Mouse (Mus musculus) neural tube, embryonic 11.5 days (tissue): ENCODE results near the gene Gm17359. TPM values are rescaled to one million over a fixed set of nuclear protein-coding genes. Genes with fewer than 3 reads are reported as not detected.

Source experiments
- ATAC-seq: fragments of 200-750 bp; cut with Nextera tagmentation; 2 replicates; pipeline ENCODE4 v1.8.0; 2017; ENCODE audit warnings: moderate number of reproducible peaks, mild to moderate bottlenecking, moderate TSS enrichment, moderate library complexity; ENCODE audit not compliant: insufficient read depth, low FRiP score, low TSS enrichment
- DNase-seq: peaks from one replicate; pipeline ENCODE4 v3.0.0-alpha.2; 2015; ENCODE audit warnings: low spot score
- H3K27ac ChIP-seq: fragments of 300-500 bp; sonication (generic); 2 replicates; pipeline ENCODE4 v1.5.1; 2014; ENCODE audit warnings: low read depth, mild to moderate bottlenecking, low read length
- H3K27me3 ChIP-seq: fragments of 300-500 bp; sonication (generic); 2 replicates; pipeline ENCODE4 v1.6.1; 2014; ENCODE audit warnings: mild to moderate bottlenecking, low read length, mixed read lengths; ENCODE audit not compliant: control insufficient read depth, insufficient read depth
- H3K36me3 ChIP-seq: fragments of 300-500 bp; sonication (generic); 2 replicates; pipeline ENCODE4 v1.6.1; 2014; ENCODE audit warnings: mild to moderate bottlenecking, low read length, moderate library complexity, mixed read lengths; ENCODE audit not compliant: control insufficient read depth, insufficient read depth
- H3K4me1 ChIP-seq: fragments of 300-500 bp; sonication (generic); 2 replicates; pipeline ENCODE4 v1.6.1; 2014; ENCODE audit warnings: low read length, mixed read lengths; ENCODE audit not compliant: control insufficient read depth, insufficient read depth
- H3K4me2 ChIP-seq: fragments of 300-500 bp; sonication (generic); 2 replicates; pipeline ENCODE4 v1.6.1; 2014; ENCODE audit warnings: low read depth, mild to moderate bottlenecking, moderate library complexity
- H3K4me3 ChIP-seq: fragments of 300-500 bp; sonication (generic); 2 replicates; pipeline ENCODE4 v1.5.1; 2014; ENCODE audit warnings: low read depth, low read length
- H3K9ac ChIP-seq: fragments of 300-500 bp; sonication (generic); 2 replicates; pipeline ENCODE4 v1.6.1; 2014; ENCODE audit warnings: mild to moderate bottlenecking, low read length
- H3K9me3 ChIP-seq: fragments of 300-500 bp; sonication (generic); 2 replicates; pipeline ENCODE4 v1.6.1; 2016; ENCODE audit warnings: low read length; ENCODE audit not compliant: control insufficient read depth
- WGBS: fragments of 180-500 bp; shearing (Covaris S2); extraction: QIAGEN DNeasy Blood & Tissue Kit; methylation state at CpG from one replicate; pipeline ENCODE4 v1.1.7; 2014; 5-methylcytosine and 5-hydroxymethylcytosine counted together
- polyA plus RNA-seq: library from polyadenylated mRNA; unstranded; fragments of >200 nt; fragmentation: Nextera tagmentation; extraction: Ambion mirVana; gene quantifications from 2 replicates; pipeline ENCODE4 v1.2.1, GENCODE M21; 2014

Gm17359 gene
- polyA plus RNA-seq, 1 experiment from 2014 or later = 0.31 TPM

DNA sequence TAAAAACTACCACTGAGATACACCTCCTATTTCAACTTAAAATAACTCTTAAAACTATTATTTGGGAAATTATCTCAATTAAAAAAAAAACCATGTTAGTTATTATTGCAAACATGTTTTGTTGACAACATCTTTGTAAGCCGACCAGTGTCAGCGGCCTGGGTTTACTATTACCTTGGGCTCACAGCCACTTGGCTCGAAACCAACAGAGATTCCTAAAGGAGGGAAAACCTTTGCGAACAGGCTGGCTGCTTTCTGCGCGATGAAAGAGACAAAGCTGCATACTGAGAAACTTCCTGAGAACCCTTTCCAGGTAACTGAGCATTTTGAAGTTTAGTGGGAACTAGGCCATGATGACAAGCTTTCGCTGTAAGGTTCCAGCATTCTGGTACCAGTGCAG is 3.4 kb upstream of the Gm17359 start:
- H3K9ac ChIP-seq = no peak overlapping the region
- DNase-seq = no peak
- no peak for ATAC-seq

DNA sequence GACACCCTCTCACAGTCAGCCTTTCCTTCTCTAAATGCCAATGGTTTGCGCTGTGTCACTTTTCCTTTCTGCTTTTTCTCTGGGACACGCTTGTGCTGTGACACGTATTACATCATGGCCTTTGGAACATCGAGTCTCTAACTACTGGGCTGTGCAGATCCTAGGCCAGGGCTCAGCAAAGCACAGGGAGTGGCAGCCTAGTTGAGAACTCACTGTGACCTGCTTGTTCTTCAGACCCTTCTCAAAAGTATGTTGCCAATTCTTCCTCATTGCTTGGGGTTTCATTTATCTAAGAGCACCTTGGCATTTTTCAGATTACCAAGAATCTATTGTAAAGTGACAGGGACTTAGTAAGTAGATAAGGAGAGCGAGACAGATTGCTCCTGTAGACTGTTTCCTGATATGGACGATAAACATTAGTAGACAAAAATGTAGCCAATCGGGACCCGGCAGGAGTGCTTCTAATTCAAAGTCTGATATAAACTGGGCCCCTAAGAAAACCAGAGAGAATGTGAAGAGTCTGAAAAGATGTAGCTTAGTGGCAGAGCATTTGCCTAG is 2.7 kb upstream of the Gm17359 start:
- Histone ChIP-seq H3K4me1 (no peaks in the 10 kb centered on the region), H3K4me2 (no peak overlapping the region), H3K4me3 (no peak overlapping the region), H3K9me3 (no peaks in the 10 kb centered on the region), H3K36me3 (no peaks in the 10 kb centered on the region), H3K27me3 (no peaks in the 10 kb centered on the region), H3K27ac (no peak overlapping the region), H3K9ac (no peak overlapping the region)
- 95% methylated on average over 8 of the region's 8 CpGs for WGBS
- DNase-seq = no peak
- ATAC-seq = no peak

More for the DNA sequence above, 3.4 kb upstream of the Gm17359 start:
- Histone ChIP-seq H3K27me3 (no peaks in the 10 kb centered on the region), H3K27ac (no peak overlapping the region), H3K36me3 (no peaks in the 10 kb centered on the region), H3K4me1 (no peaks in the 10 kb centered on the region), H3K9me3 (no peaks in the 10 kb centered on the region), H3K4me2 (no peak overlapping the region), H3K4me3 (no peak overlapping the region)
- WGBS = 95% methylated on average over 7 of the region's 7 CpGs

DNA sequence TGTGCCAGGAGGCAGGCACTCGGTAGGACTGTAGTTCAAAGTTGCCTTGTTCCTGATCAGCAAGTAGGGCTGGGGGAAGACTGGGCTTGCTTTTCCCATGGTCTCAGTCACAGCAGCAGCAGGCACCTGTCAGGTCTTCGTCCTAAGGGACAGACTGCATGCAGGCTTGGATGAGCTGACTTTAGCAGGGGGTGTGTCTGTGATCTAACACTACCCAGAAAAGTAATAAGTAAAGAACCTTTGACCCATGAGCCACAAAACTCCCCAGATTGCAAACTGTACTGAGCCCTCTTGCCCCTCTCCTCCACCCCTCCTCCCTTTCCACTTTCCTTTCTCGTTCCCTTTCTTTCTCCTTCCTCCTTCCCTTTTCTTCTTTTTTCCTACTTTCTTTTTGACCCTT is 4.3 kb downstream of the Gm17359 start:
- ATAC-seq = no peak
- Histone ChIP-seq H3K4me1 (no peaks in the 10 kb centered on the region), H3K9ac (no peak overlapping the region), H3K27ac (no peak overlapping the region), H3K4me3 (no peak overlapping the region), H3K9me3 (no peaks in the 10 kb centered on the region), H3K27me3 (no peaks in the 10 kb centered on the region), H3K36me3 (no peaks in the 10 kb centered on the region), H3K4me2 (no peak overlapping the region)
- DNase-seq = no peak
- WGBS = 55% methylated on average over 3 of the region's 3 CpGs

DNA sequence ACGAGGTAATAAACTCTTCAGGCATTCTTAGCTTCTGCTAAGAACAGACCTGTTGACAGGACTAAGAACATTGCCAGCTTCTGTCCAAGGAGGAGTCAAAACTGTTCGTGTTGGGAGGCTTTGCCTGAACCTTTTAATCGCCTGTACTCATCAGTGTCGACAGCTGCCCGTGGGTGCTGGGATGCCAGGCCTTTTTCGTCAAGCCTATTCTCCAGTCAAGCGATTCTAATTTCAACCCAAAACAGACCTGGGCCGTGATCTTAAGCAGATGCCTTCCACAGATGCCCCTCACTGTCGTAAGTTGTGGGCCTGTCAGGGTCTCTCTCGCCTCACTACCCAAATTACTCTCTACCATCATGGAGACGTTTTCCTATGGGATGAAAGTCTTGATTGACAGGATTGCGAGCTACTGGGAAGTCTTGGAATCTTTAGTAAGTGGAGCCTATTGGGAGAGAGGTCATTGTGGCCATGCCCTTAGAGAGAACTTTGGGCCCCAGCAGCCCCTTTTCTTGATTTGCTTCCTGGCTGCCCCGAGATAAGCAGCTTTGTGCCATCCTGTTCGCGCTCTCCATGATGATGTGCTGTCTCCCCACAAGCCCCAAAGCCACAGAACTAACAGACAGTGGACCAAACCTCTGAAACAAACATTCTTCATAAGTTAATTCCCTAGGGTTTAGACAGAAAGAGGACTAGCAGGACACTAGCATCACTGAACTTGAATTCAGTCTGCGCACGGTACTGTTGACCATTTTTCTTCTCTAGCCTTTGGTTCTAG is 6.7 kb downstream of the Gm17359 start:
- Histone ChIP-seq H3K36me3 (no peaks in the 10 kb centered on the region), H3K4me2 (no peak overlapping the region), H3K9me3 (no peaks in the 10 kb centered on the region), H3K9ac (no peak overlapping the region), H3K27me3 (no peaks in the 10 kb centered on the region), H3K4me1 (no peaks in the 10 kb centered on the region), H3K27ac (no peak overlapping the region), H3K4me3 (no peak overlapping the region)
- DNase-seq = no peak
- WGBS = 84% methylated on average over 17 of the region's 17 CpGs
- ATAC-seq = no peak

GRCm38 (mm10) chr3:79349311-79349710 is 12.8 kb downstream of the Gm17359 start:
- H3K4me3 ChIP-seq = no peak overlapping the region
- H3K27me3 ChIP-seq = no peaks in the 10 kb centered on the region
- no peak for ATAC-seq
- H3K36me3 ChIP-seq = no peaks in the 10 kb centered on the region
- H3K4me1 ChIP-seq = no peaks in the 10 kb centered on the region
- no peak for DNase-seq
- WGBS = 78% methylated on average over 1 of the region's 1 CpGs
- H3K27ac ChIP-seq = no peak overlapping the region
- H3K9ac ChIP-seq = no peak overlapping the region
- no peaks in the 10 kb centered on the region for H3K9me3 ChIP-seq
- no peak overlapping the region for H3K4me2 ChIP-seq

DNA sequence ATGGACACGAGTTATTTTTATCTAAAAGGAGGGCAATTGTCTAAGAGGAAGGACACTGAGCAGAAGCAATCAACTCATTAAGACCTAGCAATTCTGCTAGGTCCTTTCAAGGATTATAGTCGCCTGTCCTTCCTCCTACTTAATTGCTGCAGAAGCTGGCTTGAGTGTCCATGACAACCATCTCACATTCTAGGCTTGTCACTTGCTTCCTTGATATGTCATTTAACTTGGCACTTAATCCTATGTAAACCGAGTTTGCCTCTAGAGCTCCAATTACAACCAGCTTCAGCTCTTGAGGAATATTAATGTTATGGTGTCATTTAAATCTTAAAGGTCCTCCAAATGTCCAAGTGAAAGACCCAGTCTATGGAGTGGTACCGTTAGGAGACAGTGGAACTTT is 22.3 kb downstream of the Gm17359 start:
- Histone ChIP-seq H3K27ac (no peak overlapping the region), H3K4me1 (no peaks in the 10 kb centered on the region), H3K27me3 (no peaks in the 10 kb centered on the region), H3K9ac (no peak overlapping the region), H3K36me3 (no peaks in the 10 kb centered on the region), H3K4me2 (no peak overlapping the region), H3K4me3 (no peak overlapping the region), H3K9me3 (no peaks in the 10 kb centered on the region)
- ATAC-seq (no peak), DNase-seq (no peak)
- 49% methylated on average over 4 of the region's 4 CpGs for WGBS

DNA sequence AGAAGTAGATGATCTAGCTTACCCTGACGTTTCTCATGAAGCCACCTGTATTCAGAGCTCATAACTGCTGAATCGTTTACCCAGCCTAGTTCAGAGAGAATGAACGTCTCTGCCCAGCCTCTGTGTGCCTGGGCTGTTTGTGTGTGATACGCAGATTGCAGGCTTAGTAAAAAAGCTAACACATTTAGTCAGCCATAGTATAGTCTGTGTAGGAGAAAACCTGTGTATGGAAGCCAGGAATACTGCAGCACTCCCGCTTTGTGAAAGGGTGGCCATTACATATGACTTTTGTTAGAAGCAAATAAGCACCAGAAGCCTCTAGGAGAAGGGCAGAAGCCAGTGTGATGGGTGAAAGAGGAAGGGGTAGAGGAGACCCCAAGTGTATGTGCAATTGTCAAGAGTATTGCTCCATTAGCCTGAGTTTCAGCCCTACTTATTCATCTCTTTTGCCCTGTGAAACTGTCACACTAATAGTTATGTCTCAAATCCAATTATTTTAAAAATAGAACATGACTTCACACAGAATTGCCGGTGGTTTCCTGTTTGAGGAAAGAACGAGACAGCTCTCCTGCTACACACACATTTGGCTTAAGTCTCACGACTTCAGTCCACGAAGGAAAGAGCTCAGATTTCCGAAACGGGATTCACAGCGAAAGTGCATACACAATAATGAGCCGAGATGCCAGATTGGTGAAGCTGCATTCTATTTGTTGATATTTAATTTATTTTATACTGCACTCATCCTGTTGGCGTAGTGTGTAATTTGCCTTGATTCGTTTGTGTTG is 24.0 kb downstream of the Gm17359 start:
- Histone ChIP-seq H3K4me3 (no peak overlapping the region), H3K36me3 (no peaks in the 10 kb centered on the region), H3K4me1 (no peaks in the 10 kb centered on the region), H3K27ac (no peak overlapping the region), H3K9ac (no peak overlapping the region), H3K27me3 (no peaks in the 10 kb centered on the region), H3K4me2 (no peak overlapping the region), H3K9me3 (no peaks in the 10 kb centered on the region)
- WGBS = 82% methylated on average over 15 of the region's 15 CpGs
- no peak for DNase-seq
- ATAC-seq = no peak

- H3K27me3 ChIP-seq = no peaks in the 10 kb centered on the region
- H3K4me3 ChIP-seq = no peak overlapping the region
- no peak overlapping the region for H3K27ac ChIP-seq
- H3K36me3 ChIP-seq = no peaks in the 10 kb centered on the region
- DNase-seq = no peak
- no peak for ATAC-seq
- H3K9me3 ChIP-seq = no peaks in the 10 kb centered on the region
- no peaks in the 10 kb centered on the region for H3K4me1 ChIP-seq
- no peak overlapping the region for H3K9ac ChIP-seq
- WGBS = 84% methylated on average over 8 of the region's 8 CpGs
- H3K4me2 ChIP-seq = no peak overlapping the region
Observed at GRCm38 (mm10) chr3:79366098-79366497, 29.6 kb downstream of the Gm17359 start.
